Mouse (Mus musculus): ENCODE measurements around the gene Plekha1.

Plekha1 gene

GRCm38 (mm10) chr7:130954177-130954601 is 88.6 kb downstream of the Plekha1 start:
- no peak for DNase-seq (ENCODE audit: low read depth, low spot score)

GRCm38 (mm10) chr7:130958551-130958950 is 93.0 kb downstream of the Plekha1 start:
- no peak for DNase-seq (ENCODE audit: low read depth, low spot score)

GRCm38 (mm10) chr7:130959868-130960267 is 94.3 kb downstream of the Plekha1 start:
- DNase-seq (ENCODE audit: low read depth, low spot score), result no peak

GRCm38 (mm10) chr7:130961429-130961828 is 95.9 kb downstream of the Plekha1 start:
- DNase-seq (ENCODE audit: low read depth, low spot score), result no peak

All from retina, postnatal 7 days (tissue).